Mouse (Mus musculus) embryo, embryonic 11 days (tissue): ENCODE results near the gene Gm11397.
"Not testable (repeated sequence)": the region's sequence is repeated elsewhere in the genome, so short reads cannot be mapped to it uniquely, and the experiment has no call there.

ENCODE experiments used
- DNase-seq: peaks from one replicate; pipeline ENCODE4 v3.0.0-alpha.2; 2015

Gm11397 gene

DNA sequence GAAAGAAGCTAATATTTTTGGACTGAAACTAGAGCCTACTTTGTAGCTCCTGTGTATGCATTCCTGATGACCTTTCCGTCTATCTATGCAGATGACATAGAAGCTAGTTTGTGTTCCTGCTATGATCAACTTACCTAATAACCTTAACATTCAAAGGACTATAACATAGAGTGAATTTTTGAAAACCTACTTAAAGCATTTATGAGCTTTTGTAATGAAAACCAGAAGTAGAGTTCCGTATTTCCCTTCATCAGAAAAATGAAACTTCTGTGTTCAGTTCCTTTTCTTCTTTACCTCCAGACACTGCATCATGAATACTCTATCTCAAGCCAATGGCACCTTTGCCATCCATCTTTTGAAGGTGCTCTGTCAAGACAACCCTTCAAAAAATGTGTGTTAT lies at the start of gene Gm11397:
Gm11397 (plus strand) TSS at position 301 of the 400 bp plus-strand sequence.
- DNase-seq, result not testable (repeated sequence)

- not testable (repeated sequence) for DNase-seq
These were observed 38.9 kb upstream of the Gm11397 start for GRCm38 (mm10) chr13:33356666-33357065.

- not testable (repeated sequence) for DNase-seq
These were observed 37.2 kb downstream of the Gm11397 start for GRCm38 (mm10) chr13:33432714-33433113.
